Comparison of ENCODE assay signal across 19 mouse cellular contexts in genomic region chr1:19350495-19350894, GRCm38 (mm10).
DNase-seq lines count a peak whose midpoint lies in the region; ATAC-seq and TF ChIP-seq lines count a peak whose summit lies in the region.
"Had no signal": no experiment of that assay in that cellular context is flagged by ENCODE, and none has a peak within 500 bp of the region (broad histone marks: within the 10 kb centered on the region; RNA-seq: fewer than 3 reads in every experiment).

No protein-coding gene starts in this region.

- H3K27me3 ChIP-seq in hindbrain, postnatal 0 days (ENCODE audit: insufficient read depth, low read length): no peaks in the 10 kb centered on the region
- no peaks in the 10 kb centered on the region for H3K27me3 ChIP-seq in hindbrain, embryonic 14.5 days (ENCODE audit: control insufficient read depth, insufficient read depth, low read length)
- H3K27me3 ChIP-seq: CH12.LX; heart, embryonic 13.5 days had no signal

- no peak for TF ChIP-seq CTCF in hindbrain, postnatal 0 days (IDR thresholded peaks at IDR 0.05; ENCODE audit: low read depth)

- no peak overlapping the region for H3K4me2 ChIP-seq in hindbrain, postnatal 0 days (ENCODE audit: low read depth, low read length)
- no peak overlapping the region for H3K4me2 ChIP-seq in hindbrain, embryonic 14.5 days (replicated peaks)
- H3K4me2 ChIP-seq: heart, embryonic 13.5 days had no signal

- H3K9ac ChIP-seq in hindbrain, postnatal 0 days (replicated peaks; ENCODE audit: low read length): no peak overlapping the region
- no peak overlapping the region for H3K9ac ChIP-seq in hindbrain, embryonic 14.5 days
- H3K9ac ChIP-seq: forebrain, postnatal 0 days; heart, embryonic 13.5 days had no signal

- no peak for ATAC-seq in hindbrain, postnatal 0 days
- no peak for ATAC-seq in hindbrain, embryonic 14.5 days (ENCODE audit: low FRiP score)
- ATAC-seq: forebrain, postnatal 0 days; hindbrain, embryonic 16.5 days had no signal

- no peaks in the 10 kb centered on the region for H3K36me3 ChIP-seq in hindbrain, postnatal 0 days (ENCODE audit: insufficient read depth, low read length)
- no peaks in the 10 kb centered on the region for H3K36me3 ChIP-seq in hindbrain, embryonic 14.5 days (replicated peaks; ENCODE audit: control insufficient read depth, insufficient read depth)
- H3K36me3 ChIP-seq: heart, embryonic 13.5 days had no signal

- no peak overlapping the region for H3K27ac ChIP-seq in hindbrain, postnatal 0 days
- no peak overlapping the region for H3K27ac ChIP-seq in hindbrain, embryonic 14.5 days
- H3K27ac ChIP-seq: heart, embryonic 13.5 days had no signal

- no peaks in the 10 kb centered on the region for H3K4me1 ChIP-seq in hindbrain, postnatal 0 days (ENCODE audit: insufficient read depth, low read length)
- H3K4me1 ChIP-seq in hindbrain, embryonic 14.5 days (replicated peaks; ENCODE audit: control insufficient read depth, insufficient read depth, low read length): no peaks in the 10 kb centered on the region
- H3K4me1 ChIP-seq: heart, embryonic 13.5 days had no signal

- no peak overlapping the region for H3K4me3 ChIP-seq in hindbrain, postnatal 0 days (ENCODE audit: low read length)
- no peak overlapping the region for H3K4me3 ChIP-seq in hindbrain, embryonic 14.5 days (replicated peaks; ENCODE audit: low read length)
- H3K4me3 ChIP-seq: heart, embryonic 13.5 days had no signal

- 33% methylated on average over 4 of the region's 4 CpGs for WGBS in hindbrain, postnatal 0 days
- WGBS in hindbrain, embryonic 14.5 days: 55% methylated on average over 4 of the region's 4 CpGs

- peak; percentile 7 for DNase-seq in embryo, embryonic 11 days
- no peak for DNase-seq in embryo, embryonic 9.5 days (ENCODE audit: extremely low spot score)
- peak; percentile 48 for DNase-seq in hindbrain, postnatal 0 days (ENCODE audit: low spot score)
- no peak for DNase-seq in hindbrain, embryonic 14.5 days (ENCODE audit: low spot score)
- peak; percentile 0 for DNase-seq in right cerebral cortex, adult 18-20 months
- no peak for DNase-seq in right cerebral cortex, postnatal 14 days
- DNase-seq in urinary bladder, postnatal 10 days (ENCODE audit: low spot score): no peak
- DNase-seq: adrenal gland, adult 8-10 months; adrenal gland, postnatal 36 days; cerebellum, adult 18-20 months; cerebellum, postnatal 14 days; forebrain, postnatal 0 days; gastrocnemius, postnatal 36 days; heart, adult 11 months; heart, postnatal 36 days; kidney, adult 11 months had no signal

- no peaks in the 10 kb centered on the region for H3K9me3 ChIP-seq in hindbrain, postnatal 0 days (ENCODE audit: low read length)
- H3K9me3 ChIP-seq in hindbrain, embryonic 14.5 days (ENCODE audit: control insufficient read depth, low read length): no peaks in the 10 kb centered on the region
- H3K9me3 ChIP-seq: heart, embryonic 13.5 days had no signal

Comparison
In these comparisons a context has a peak if more than half of its experiments do, and no peak if none do; other contexts are left out.
1. DNase-seq: peak in embryo, embryonic 11 days (single experiment), hindbrain, postnatal 0 days (single experiment) and right cerebral cortex, adult 18-20 months (single experiment); none in embryo, embryonic 9.5 days (single experiment), hindbrain, embryonic 14.5 days (single experiment), right cerebral cortex, postnatal 14 days (single experiment) and urinary bladder, postnatal 10 days (single experiment).